Mouse (Mus musculus) megakaryocyte-erythroid progenitor cell, adult 5-6 weeks (primary cell): ENCODE measurements around the gene Gipc2. TPM values are rescaled to one million over a fixed set of nuclear protein-coding genes. Genes with fewer than 3 reads are reported as not detected.

Experiments
- ATAC-seq: replicated peaks from 2 replicates; pipeline ENCODE4 v1.8.0; 2016; ENCODE audit warnings: mild to moderate bottlenecking, inconsistent platforms; ENCODE audit not compliant: severe bottlenecking, poor library complexity, low FRiP score, low TSS enrichment
- total RNA-seq, 2 experiments: library from RNA; stranded (forward) in 1 of 2; stranded (reverse) in 1 of 2; fragments of 200-1000, 215-1000 nt in 1 of 2; fragments of >200 nt in 1 of 2; fragmentation: Nextera tagmentation in 1 of 2; gene quantifications; 2 replicates each; pipeline ENCODE4 v1.2.3; 2014 to 2017

Gene Gipc2
- not detected in 2 replicates for total RNA-seq (2014; fragmentation: Nextera tagmentation)
- not detected in 2 replicates for total RNA-seq (2017)

DNA sequence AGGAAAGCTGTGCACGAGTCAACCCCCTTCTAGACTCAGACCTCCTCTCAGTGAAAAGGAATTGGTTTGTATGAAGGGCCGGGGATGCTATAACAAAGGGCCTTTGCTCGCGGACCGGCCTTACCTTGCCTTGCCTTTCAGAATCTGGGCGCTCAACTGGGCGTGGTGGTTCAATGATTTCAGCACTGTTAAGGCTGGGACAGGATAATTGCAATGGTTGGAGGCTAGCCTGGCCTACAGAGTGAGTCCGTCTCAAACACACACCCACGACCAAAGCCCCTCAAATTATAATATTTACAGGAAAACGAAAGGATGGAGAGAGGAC is at the start of gene Gipc2:
Gene Gipc2 (minus strand): TSS at position 132 of the 325 bp plus-strand sequence.
- 0 out of 2 replicates have a peak, but pooled peaks have one; percentile 36 for ATAC-seq

DNA sequence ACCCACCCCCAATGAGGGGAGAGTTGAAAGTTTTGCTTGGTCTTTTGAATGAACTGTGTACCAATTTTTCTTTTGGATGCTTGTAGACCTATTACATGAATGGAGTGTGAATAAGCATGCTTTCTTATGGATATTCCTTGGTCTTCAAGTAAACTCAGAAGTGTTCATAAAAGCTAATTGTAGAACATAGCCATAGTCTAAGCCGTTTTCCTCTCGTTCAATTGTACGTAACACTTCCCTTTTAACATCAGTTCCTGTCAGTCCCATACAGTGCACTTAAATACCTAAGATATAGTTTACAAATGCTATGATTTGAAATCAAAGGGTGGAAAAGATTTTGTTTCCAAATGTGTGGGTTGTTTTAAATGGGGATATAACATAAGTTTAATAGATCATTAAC is 47.4 kb upstream of the Gipc2 start:
- ATAC-seq: no peak

DNA sequence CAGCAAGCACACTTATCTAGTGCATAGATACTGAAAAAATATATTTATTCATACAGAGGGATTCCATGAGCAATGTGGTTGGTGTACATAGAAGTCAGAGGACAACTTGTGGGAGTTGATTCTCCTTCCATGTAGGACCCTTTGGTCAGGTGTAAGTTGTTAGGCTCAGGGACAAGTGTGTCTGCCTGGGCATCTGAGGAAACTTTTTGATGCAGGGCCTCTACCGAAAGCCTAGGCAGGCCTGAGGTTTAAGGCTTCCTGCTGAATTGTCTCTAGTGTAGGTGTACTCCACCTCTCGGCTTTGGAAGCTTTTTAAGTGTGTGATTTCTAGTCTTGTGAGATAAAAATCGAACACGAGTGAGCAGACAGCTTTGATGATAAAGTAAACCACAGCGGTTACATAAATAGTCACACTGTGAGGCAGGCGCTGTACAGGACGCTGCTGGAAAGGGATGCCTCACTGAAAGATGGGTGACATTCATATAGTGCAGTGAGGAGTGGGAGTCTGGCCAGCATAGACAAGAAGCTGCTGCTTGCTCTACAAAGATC is 45.8 kb upstream of the Gipc2 start:
- peak; percentile 9; the same call in 1 of the 2 replicates for ATAC-seq

DNA sequence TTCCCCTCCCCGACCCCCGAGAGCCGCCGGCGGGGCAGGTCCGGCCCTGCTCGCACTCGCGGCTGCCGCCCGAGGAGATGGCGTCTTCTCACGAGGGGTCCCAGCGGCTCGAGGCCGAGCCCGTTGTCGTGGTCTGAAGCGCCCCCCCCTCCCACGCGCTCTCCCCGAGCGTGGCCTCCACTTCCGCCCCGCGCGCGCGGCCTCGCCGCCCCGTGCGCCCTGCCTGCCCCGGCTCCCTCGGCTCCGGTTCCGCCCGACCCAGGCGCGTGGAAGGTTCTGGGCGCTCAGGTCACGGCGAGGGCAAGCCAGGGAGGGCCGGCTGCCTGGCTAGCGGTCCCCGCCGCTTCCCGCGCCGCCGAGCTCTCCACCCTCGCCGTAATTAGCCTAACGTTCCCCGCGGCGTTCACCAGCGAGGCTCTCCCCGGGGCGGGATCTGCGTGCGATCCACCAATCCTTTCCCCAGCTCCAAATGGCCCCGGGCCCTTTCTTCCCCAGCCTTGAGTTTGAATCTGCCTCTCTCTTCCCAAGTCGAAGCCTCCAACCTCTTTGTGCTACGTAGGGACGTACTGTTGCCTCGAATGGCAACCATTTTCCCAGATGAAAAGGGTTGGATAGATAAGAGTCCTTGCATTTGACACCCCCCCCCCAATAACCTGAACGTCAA is 44.8 kb upstream of the Gipc2 start:
- ATAC-seq: peak; percentile 2

DNA sequence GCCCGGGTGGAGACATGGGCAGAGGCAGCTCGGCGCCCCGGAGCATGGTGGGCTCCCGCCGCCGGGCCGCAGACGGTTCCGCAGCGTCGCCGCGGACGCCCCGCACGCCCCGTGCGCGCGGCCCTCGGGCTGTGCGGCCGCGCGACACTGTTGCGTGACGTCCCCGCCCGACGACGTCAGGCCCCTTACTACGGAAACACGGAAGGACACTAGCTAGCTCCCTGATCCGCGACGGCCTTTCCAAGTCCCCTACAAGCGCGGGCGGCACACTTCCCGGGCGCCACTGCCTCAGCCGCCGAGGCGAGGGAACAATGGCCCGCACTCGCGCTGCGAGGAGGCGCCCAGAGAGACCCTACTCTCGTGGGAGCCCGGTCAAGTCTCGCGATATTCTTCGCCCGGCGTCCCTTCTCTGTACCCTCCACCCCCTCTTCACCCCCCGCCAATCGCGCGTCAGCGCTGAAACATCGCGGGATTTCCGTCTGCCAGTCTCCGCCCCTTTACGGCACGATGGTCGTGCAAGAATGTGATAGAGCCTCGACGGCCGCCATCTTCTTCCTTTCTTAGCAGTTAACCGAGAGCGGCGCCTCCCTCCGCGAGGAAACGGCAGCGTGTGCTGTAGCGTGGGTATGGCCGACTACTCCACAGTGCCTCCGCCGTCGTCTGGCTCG is 44.1 kb upstream of the Gipc2 start, which contains the start of the genes Dnajb4 and Fubp1:
Gene Dnajb4 (minus strand): TSS at position 336 of the 668 bp plus-strand sequence.
Gene Fubp1 (plus strand): TSS at position 456 of the 668 bp plus-strand sequence.
- peak; percentile 81 for ATAC-seq

DNA sequence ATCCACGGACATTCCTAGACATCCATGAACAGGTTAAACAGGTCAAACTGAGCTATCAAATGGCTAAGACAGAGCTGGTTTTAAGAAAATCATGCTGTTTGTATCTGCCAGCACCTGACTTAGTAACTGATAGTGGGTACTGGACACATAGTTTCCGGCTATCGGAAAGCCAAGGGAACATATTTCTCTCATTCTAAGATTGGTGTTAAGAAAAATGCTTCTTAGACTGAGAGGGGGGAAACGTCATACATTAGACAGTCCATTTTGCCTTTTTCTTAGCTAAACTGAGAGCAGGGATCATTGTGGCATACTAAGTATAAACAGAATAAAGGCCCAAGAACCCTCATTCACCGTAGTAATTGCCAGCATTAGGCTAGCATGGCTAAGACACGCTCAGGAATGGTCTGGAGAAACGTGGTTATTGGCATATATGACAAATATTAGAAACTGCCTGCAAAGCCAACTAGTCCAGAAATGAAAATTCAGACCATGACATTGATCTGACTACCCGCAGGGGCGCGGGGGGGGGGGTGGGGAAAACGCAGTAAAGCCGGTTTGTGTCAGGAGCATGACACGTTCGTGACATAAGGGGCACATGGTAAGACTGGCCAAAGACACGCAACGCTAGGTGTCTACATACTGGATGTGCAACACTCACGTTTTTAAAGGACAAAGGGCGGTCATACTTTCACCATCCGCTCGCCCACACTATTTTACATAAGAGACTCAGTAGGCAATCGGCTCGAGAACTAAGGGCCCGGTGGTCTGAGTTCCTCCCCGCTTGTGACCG is 43.3 kb upstream of the Gipc2 start:
- ATAC-seq: peak; percentile 36

DNA sequence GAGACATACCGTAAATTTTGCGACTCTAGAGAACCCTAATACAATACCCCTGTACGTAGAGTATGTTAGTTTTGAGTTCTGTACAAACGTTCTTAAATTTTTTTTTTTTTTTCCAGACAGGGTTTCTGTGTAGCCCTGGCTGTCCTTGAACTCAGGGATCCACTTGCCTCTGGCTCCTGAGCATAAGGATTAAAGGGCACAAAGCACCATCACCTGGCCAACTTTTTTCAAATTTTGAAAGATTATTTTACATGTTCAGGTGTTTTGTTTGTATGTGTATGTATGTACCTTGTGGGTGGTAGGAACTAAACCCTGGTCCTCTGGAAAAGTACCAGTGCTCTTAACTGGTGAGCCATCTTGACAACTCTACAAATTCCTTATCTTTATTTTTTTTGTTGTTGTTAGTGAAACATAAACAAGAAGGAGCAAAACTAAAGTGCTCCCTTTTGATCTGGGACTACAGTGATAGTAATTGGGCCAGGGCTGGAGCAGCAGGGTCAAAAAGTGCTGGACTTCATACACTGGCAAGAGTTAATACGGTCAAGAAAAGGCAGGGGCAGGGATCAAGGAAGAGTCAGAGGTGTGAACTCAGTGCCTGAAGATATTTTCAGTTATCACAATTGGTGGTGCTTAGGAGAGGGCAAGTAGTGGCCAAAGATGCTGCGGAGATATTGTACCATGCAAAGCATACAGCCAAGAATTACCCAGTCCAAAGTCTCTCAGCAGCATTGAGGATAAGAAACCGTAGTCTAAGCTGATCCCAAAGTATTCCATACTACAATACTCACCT is 42.3 kb upstream of the Gipc2 start:
- no peak for ATAC-seq

DNA sequence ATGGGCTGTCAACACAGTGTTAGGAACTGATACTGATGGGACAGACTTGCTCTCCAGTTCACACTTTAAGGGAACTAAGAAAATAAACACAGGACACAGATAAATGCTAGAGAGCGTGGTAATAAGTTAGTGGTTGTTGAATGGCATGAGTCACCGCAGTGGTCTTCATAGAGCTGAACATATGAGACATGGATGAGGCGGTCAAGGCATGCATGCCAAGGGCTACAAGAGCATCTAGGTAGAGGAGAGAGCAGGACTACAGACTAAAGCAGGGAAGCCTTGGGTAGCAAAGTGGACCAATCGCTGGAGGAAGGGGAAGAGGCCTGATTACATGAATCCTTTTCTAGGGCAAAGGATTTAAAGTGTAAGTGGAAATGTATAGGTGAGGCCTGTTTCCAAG is 41.1 kb upstream of the Gipc2 start:
- no peak for ATAC-seq

DNA sequence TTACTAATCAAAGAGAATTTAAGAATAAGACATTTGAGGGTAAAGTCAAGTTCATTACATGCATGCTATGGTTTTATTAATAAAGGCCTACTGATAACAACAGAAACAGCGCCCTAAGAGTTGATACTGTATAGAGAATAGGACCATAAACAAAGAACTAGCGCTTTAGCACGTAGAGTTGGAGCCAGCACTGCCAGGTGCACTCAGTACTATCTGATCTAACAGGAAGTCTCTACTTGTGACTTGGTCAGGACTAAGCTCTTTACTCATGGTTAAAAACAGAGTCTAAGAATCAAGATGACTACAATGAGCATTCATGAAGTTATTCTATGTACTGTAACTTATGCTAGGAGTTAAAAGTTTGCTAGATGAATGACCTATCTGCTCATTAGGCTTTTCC is 38.5 kb upstream of the Gipc2 start:
- ATAC-seq: peak; percentile 56; the same call in 1 of the 2 replicates

DNA sequence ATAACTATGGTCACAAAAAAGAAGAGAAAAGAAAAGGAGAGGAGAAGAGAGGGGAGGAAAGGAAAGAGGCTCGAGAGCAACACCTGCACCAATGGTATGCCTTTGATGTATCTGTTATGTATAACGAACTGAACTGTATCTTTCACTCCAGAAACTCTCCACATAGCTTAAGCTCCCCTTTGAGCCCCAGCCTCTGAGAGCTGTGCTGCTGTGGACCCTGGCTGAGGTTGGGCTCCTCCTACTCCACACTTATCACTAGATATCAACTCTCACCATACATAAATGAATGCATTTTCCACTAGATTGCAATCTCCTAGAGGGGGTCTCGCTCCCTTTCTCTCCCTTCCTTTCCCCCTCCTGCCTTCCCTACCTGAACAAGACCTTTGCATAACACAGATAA is 38.0 kb upstream of the Gipc2 start:
- no peak for ATAC-seq

DNA sequence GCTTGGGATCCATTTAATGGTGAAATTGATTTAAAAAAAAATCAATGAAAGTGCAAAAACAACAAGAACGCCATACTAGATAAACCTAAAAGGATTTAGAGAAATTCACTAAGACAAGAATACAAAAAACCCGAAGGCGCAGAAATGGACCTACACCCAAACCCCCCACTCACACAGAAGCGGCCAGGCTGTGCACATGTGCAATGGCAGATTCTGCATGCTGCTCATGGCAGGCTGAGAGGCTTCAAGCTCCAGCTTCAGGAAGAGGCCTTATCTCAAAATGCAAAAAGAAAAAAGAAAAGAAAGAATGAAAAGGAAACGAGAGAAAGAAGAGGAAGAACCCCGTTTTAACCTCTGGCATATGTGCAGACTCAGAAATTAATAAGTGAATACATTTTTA is 37.4 kb upstream of the Gipc2 start:
- ATAC-seq: no peak

DNA sequence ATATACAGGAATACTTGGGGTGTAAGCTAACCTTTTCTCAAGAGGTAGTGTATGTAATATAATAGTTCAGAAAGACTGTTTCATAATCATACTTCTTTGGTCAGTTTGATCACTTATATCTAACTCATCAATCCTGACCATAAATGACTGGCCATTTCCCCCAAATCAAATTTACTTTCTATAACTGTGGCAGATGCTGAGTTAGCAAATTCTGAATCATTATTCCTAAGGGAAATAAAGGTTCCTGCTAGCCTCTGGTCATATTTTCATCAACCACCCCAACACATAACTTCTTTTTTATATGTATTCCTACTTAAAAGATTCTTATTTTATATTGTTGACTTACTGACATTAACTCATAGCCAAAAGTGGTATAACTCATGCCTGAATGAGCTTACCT is 36.9 kb upstream of the Gipc2 start:
- ATAC-seq: no peak

DNA sequence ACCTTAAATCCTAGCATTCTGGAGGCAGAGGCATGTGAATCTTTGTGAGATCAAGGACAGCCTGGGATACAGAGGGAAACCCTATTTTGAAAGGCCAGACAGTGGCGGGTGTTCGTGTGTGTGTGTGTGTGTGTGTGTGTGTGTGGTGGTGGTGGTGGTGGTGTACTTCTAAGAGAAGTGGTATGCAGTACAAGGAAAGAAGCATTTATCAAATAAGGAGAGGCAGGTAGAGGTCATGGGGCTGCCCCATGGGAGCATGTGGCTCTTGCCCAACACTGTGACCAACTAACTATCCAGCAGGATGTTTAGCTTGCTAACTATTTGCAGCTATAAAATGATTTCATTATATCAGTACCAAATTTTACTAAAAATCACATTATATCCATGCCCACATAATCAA is 35.6 kb upstream of the Gipc2 start:
- ATAC-seq: no peak

DNA sequence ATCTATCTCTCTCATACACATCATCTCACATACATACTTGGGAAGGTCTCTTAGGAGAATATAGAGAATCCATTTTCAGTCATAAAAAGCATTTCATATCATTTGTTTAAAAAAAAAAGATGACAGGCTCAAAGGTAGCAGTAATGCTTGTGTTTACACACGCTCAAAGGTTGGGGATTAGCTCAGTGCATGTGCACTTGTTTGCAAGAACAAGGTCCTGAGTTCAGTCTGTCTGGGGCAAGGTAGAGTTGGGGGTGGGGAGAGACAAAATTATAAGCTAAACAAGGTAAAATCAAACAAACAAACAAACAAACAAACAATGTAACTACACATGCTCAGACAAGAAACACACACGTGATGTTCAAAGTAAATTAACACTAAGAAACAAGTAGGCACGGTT is 35.2 kb upstream of the Gipc2 start:
- no peak for ATAC-seq

DNA sequence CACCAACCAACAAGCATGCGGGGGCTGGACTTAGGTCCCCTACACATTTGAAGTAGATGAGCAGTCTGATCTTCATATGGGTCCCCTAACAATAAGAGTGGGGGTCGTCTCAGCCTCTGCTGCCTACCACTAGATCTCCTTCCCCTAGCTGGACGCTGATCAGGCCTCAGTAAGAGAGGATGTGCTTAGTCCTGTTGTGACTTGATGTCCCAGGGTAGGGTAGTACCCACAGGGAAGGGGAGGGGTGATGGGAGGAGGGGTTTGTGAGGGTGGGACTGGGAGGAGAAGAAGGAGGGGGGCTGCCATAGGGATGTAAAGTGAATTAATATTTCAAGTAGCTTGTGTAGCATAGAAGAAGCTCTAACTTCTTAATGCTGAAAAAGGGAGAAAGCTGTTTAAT is 33.1 kb upstream of the Gipc2 start:
- ATAC-seq: no peak

DNA sequence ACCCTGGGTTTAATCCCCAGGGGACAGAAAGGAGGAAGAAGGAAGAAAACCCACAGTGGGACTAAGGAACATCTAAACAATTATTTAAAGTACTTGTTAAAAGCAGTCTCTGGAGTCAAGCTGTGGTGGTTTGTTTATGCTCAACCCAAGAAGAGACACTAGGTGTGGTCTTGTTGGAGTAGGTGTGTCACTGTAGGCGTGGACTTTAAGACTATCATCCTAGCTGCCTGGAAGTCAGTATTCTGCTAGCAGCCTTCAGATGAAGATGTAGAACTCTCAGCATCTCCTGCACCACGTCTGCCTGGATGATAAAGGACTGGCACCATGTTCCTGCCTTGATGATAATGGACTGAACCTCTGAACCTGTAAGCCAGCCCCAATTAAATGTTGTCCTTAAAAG is 31.2 kb upstream of the Gipc2 start:
- ATAC-seq: peak; percentile 46

DNA sequence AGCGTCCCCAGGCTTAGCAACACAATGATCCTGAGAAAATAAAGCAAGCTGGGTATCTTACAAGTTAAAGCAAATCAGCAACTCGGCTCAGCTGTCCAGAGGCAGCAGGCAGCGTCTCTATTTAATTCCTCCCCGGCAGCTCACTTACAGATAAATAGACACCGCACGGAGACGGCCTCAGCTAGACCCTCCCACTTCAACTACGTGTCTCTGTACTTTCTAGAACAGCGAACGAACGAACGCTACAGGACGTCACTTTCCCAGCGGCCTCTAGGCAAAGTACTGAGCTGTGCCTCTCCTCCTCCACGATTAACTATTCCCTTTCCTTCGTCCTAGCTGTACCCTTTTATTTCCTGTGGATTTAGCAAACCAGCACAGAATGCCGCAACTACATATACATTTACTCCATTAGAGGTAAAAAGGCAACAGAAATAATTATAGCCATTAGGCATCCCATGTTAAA is 27.6 kb upstream of the Gipc2 start:
- peak; percentile 89 for ATAC-seq

DNA sequence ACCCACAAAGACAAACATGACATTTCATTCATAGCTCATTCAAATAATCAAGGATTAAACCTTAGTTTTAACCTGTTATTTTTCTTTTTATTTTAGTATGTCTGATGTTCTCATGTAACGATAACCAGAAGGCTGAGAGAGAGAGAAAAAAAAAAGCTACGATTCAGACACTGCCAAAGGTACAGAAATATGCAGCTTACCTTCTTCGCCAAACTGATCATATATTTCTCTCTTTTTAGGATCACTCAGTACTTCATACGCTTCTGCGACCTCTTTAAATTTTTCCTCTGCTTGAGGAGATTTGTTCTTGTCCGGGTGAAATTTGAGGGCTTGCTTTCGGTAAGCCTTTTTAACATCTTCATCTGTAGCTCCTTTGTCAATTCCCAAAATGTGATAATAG is 27.1 kb upstream of the Gipc2 start:
- ATAC-seq: no peak

DNA sequence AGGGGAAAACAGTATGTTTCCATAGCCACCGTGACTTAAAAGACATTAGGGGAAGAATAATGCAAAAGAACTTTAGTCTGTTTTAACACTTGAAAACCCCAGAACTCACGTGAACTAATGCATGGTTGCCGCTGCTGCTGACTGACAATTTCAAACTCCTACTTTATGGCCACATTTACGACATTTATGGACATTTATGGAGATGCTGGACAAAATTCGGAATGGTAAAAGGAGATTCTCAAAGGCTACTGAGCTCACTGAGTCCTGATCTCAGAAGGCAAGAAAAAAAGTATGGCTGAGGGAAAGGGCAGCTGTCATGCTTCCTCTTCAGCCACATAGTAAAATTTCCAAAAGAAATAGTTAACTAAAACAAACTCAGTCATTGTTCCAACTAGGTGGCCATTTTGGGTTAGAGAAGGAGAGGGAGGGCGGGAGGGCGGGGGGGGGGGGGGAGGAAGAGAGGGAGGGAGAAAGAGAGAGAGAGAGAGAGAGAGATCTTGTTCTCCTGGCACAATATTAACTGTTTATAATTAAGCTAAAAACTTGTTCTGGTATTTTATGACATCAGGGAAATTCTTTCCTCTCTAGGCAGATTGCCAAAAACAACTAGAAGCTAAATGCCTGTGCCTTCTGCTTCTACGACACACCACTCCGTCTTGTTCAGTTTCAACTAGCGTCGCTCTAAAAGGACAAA is 26.4 kb upstream of the Gipc2 start:
- ATAC-seq: 0 out of 2 replicates have a peak, but pooled peaks have one; percentile 7
